Mouse (Mus musculus) adrenal gland, postnatal 10 days (tissue): Measurements from ENCODE around the gene Senp3. TPM values are rescaled to one million over a fixed set of nuclear protein-coding genes. Genes with fewer than 3 reads are reported as not detected.
"Not testable (repeated sequence)": the region's sequence is repeated elsewhere in the genome, so short reads cannot be mapped to it uniquely, and the experiment has no call there.

Experiments
- DNase-seq: peaks from one replicate; pipeline ENCODE4 v3.0.0; 2021; ENCODE audit warnings: mixed read lengths
- microRNA-seq: library from miRNA; unstranded; fragments of <30 nt; microRNA quantifications from one replicate; pipeline ENCODE4 v1.2.0, GENCODE M21; 2021
- total RNA-seq, 2 experiments: library from RNA; stranded (reverse); gene quantifications; 2 replicates each; pipeline ENCODE4 v1.2.3; 2021

Gene Senp3
- total RNA-seq, 2 experiments from 2014 or later = 62.6 to 76.3 TPM

GRCm38 (mm10) chr11:69655264-69656064 lies 26.4 kb downstream of the Senp3 start, which contains the start of gene Sox15:
TSS of gene Sox15 (plus strand) at chr11:69655314.
- DNase-seq = peak; percentile 78

- no peak for DNase-seq
These were observed 27.1 kb downstream of the Senp3 start for GRCm38 (mm10) chr11:69654760-69655159.

- no peak for DNase-seq
These were observed 28.5 kb downstream of the Senp3 start for GRCm38 (mm10) chr11:69653399-69653798.

GRCm38 (mm10) chr11:69645860-69646259 lies 36.0 kb downstream of the Senp3 start:
- DNase-seq = no peak

GRCm38 (mm10) chr11:69635471-69635870 lies 46.4 kb downstream of the Senp3 start:
- DNase-seq = no peak

- no peak for DNase-seq
These were observed 48.6 kb downstream of the Senp3 start for GRCm38 (mm10) chr11:69633128-69633866.

GRCm38 (mm10) chr11:69632284-69633089 lies 49.4 kb downstream of the Senp3 start, which contains the start of gene Fxr2:
TSS of gene Fxr2 (plus strand) at chr11:69632990.
- DNase-seq = peak; percentile 100

GRCm38 (mm10) chr11:69629802-69630201 lies 52.1 kb downstream of the Senp3 start:
- no peak for DNase-seq

- peak; percentile 86 for DNase-seq
These were observed 53.6 kb downstream of the Senp3 start for GRCm38 (mm10) chr11:69628286-69628685.

- not testable (repeated sequence) for DNase-seq
These were observed 57.5 kb downstream of the Senp3 start for GRCm38 (mm10) chr11:69624339-69624738.

Small RNA genes lying within 50 kb of the gene (microRNA-seq; reads per million reads assigned to microRNA genes)
- gene Mir1934 (7.8 reads per million, percentile 10 among the genes with 10 or more reads in this experiment), gene Mir467f (not detected)

Other genes with a start within 250 kb of the Senp3 start
- under 1 TPM; 0.30 TPM for gene Dnah2, start 133.0 kb downstream of the Senp3 start, total RNA-seq
- gene Efnb3, start 121.9 kb downstream of the Senp3 start, total RNA-seq = 1 to 10 TPM; 2.2 to 3.8 TPM
- 10 to 100 TPM in 1 of 2 experiments, 1 to 10 TPM in 1; 8.1 to 12.5 TPM for gene Wrap53, start 101.8 kb downstream of the Senp3 start, total RNA-seq
- gene Trp53, start 101.7 kb downstream of the Senp3 start, total RNA-seq = 10 to 100 TPM; 59.9 to 75.9 TPM
- gene Atp1b2, start 76.1 kb downstream of the Senp3 start, total RNA-seq = 10 to 100 TPM; 38.6 to 52.9 TPM
- gene Shbg, start 64.2 kb downstream of the Senp3 start, total RNA-seq = under 1 TPM; 0.27 to 0.36 TPM
- gene Sat2, start 60.1 kb downstream of the Senp3 start, total RNA-seq = 10 to 100 TPM in 1 of 2 experiments, 1 to 10 TPM in 1; 9.2 to 10.1 TPM
- 10 to 100 TPM; 61.9 to 80.2 TPM for gene Fxr2, start 49.1 kb downstream of the Senp3 start, total RNA-seq
- not detected for gene Sox15, start 26.8 kb downstream of the Senp3 start, total RNA-seq
- gene Mpdu1, start 19.4 kb downstream of the Senp3 start, total RNA-seq = 100 to 1,000 TPM; 114 to 116 TPM
- 10 to 100 TPM in 1 of 2 experiments, 1 to 10 TPM in 1; 9.8 to 12.0 TPM for gene Cd68, start 15.9 kb downstream of the Senp3 start, total RNA-seq
- 100 to 1,000 TPM; 598 to 631 TPM for gene Eif4a1, start 9.7 kb downstream of the Senp3 start, total RNA-seq
- gene Tnfsf13, start 3.7 kb upstream of the Senp3 start, total RNA-seq = 1 to 10 TPM; 2.0 to 5.0 TPM
- 10 to 100 TPM; 18.1 to 19.2 TPM for gene Tnfsf12, start 13.8 kb upstream of the Senp3 start, total RNA-seq
- 1 to 10 TPM; 4.2 to 5.1 TPM for gene Tnfsfm13, start 14.0 kb upstream of the Senp3 start, total RNA-seq
- gene Polr2a, start 76.6 kb upstream of the Senp3 start, total RNA-seq = 10 to 100 TPM; 53.9 to 67.5 TPM
- not detected for gene Slc35g3, start 79.9 kb upstream of the Senp3 start, total RNA-seq
- 10 to 100 TPM; 35.5 to 41.2 TPM for gene Zbtb4, start 83.8 kb upstream of the Senp3 start, total RNA-seq
- gene Chrnb1, start 113.9 kb upstream of the Senp3 start, total RNA-seq = 1 to 10 TPM; 2.3 to 7.9 TPM
- gene Fgf11, start 119.8 kb upstream of the Senp3 start, total RNA-seq = 1 to 10 TPM; 2.4 to 3.8 TPM
- gene Tmem102, start 123.5 kb upstream of the Senp3 start, total RNA-seq = 1 to 10 TPM; 1.0 TPM
- gene Gm39566, start 133.2 kb upstream of the Senp3 start, total RNA-seq = not detected
- gene Spem2, start 136.4 kb upstream of the Senp3 start, total RNA-seq = not detected
- not detected for gene Spem1, start 140.1 kb upstream of the Senp3 start, total RNA-seq
- gene Nlgn2, start 155.7 kb upstream of the Senp3 start, total RNA-seq = 10 to 100 TPM; 17.3 to 23.5 TPM
- gene Tmem256, start 156.4 kb upstream of the Senp3 start, total RNA-seq = 100 to 1,000 TPM; 137 to 145 TPM
- gene Plscr3, start 164.3 kb upstream of the Senp3 start, total RNA-seq = 10 to 100 TPM; 49.2 to 59.2 TPM
- under 1 TPM; 0.12 to 0.24 TPM for gene Tnk1, start 176.6 kb upstream of the Senp3 start, total RNA-seq
- not detected for gene Tmem95, start 195.9 kb upstream of the Senp3 start, total RNA-seq
- gene Kctd11, start 199.3 kb upstream of the Senp3 start, total RNA-seq = 1 to 10 TPM; 4.1 to 4.2 TPM
- gene Acap1, start 213.5 kb upstream of the Senp3 start, total RNA-seq = 1 to 10 TPM; 4.3 to 4.7 TPM
- 1 to 10 TPM; 3.1 to 3.2 TPM for gene 2810408A11Rik, start 218.9 kb upstream of the Senp3 start, total RNA-seq
- gene Neurl4, start 219.0 kb upstream of the Senp3 start, total RNA-seq = 10 to 100 TPM; 33.6 to 48.1 TPM
- 10 to 100 TPM; 42.3 to 43.1 TPM for gene Gps2, start 231.8 kb upstream of the Senp3 start, total RNA-seq
- gene Eif5a, start 239.9 kb upstream of the Senp3 start, total RNA-seq = 100 to 1,000 TPM; 578 to 644 TPM